ENCODE assay signal across 28 mouse cellular contexts in genomic region chr11:61937761-61938160, GRCm38 (mm10).
"Had no signal": no experiment of that assay in that cellular context is flagged by ENCODE, and none has a peak within 500 bp of the region (broad histone marks: within the 10 kb centered on the region; RNA-seq: fewer than 3 reads in every experiment).

No protein-coding gene starts in this region.

- H3K27me3 ChIP-seq: embryonic facial prominence, embryonic 12.5 days; embryonic facial prominence, embryonic 13.5 days; embryonic facial prominence, embryonic 15.5 days; forebrain, embryonic 12.5 days; forebrain, embryonic 13.5 days; forebrain, embryonic 15.5 days had no signal

- H3K4me2 ChIP-seq: embryonic facial prominence, embryonic 12.5 days; embryonic facial prominence, embryonic 13.5 days; embryonic facial prominence, embryonic 15.5 days; forebrain, embryonic 12.5 days; forebrain, embryonic 13.5 days; forebrain, embryonic 15.5 days had no signal

- H3K27ac ChIP-seq: embryonic facial prominence, embryonic 10.5 days; embryonic facial prominence, embryonic 12.5 days; embryonic facial prominence, embryonic 13.5 days; embryonic facial prominence, embryonic 15.5 days; forebrain, embryonic 10.5 days; forebrain, embryonic 12.5 days; forebrain, embryonic 13.5 days; forebrain, embryonic 15.5 days; gastrocnemius, adult 2 months; heart, adult 2 months had no signal

- ATAC-seq: forebrain, embryonic 13.5 days; forebrain, embryonic 14.5 days; forebrain, embryonic 15.5 days; forebrain, embryonic 16.5 days; forebrain, postnatal 0 days had no signal

- H3K4me1 ChIP-seq: embryonic facial prominence, embryonic 10.5 days; embryonic facial prominence, embryonic 12.5 days; embryonic facial prominence, embryonic 13.5 days; embryonic facial prominence, embryonic 15.5 days; forebrain, embryonic 10.5 days; forebrain, embryonic 12.5 days; forebrain, embryonic 13.5 days; forebrain, embryonic 15.5 days had no signal

- H3K9me3 ChIP-seq: embryonic facial prominence, embryonic 10.5 days; embryonic facial prominence, embryonic 12.5 days; embryonic facial prominence, embryonic 13.5 days; embryonic facial prominence, embryonic 15.5 days; forebrain, embryonic 10.5 days; forebrain, embryonic 12.5 days; forebrain, embryonic 13.5 days; forebrain, embryonic 15.5 days had no signal

- H3K4me3 ChIP-seq: embryonic facial prominence, embryonic 10.5 days; embryonic facial prominence, embryonic 12.5 days; embryonic facial prominence, embryonic 13.5 days; embryonic facial prominence, embryonic 15.5 days; erythroblast, embryonic 14.5 days; forebrain, embryonic 10.5 days; forebrain, embryonic 12.5 days; forebrain, embryonic 13.5 days; forebrain, embryonic 15.5 days; gastrocnemius, adult 2 months; heart, adult 2 months had no signal

- H3K36me3 ChIP-seq: embryonic facial prominence, embryonic 10.5 days; embryonic facial prominence, embryonic 12.5 days; embryonic facial prominence, embryonic 13.5 days; embryonic facial prominence, embryonic 15.5 days; forebrain, embryonic 10.5 days; forebrain, embryonic 12.5 days; forebrain, embryonic 15.5 days had no signal

- DNase-seq: cerebellum, adult 8-10 months; cerebellum, adult 9-10 months; cerebellum, adult 9-11 months; cerebellum, postnatal 10 days; cerebellum, postnatal 14 days; cerebellum, postnatal 25 days; cerebellum, postnatal 36 days; embryo, embryonic 11 days; forebrain, postnatal 0 days; gastrocnemius, adult 2 months; gastrocnemius, postnatal 10 days; gastrocnemius, postnatal 14 days; gastrocnemius, postnatal 25 days; gastrocnemius, postnatal 36 days; heart, adult 11 months; heart, adult 18-20 months; heart, adult 2 months had no signal

- H3K9ac ChIP-seq: embryonic facial prominence, embryonic 12.5 days; embryonic facial prominence, embryonic 13.5 days; embryonic facial prominence, embryonic 15.5 days; forebrain, embryonic 12.5 days; forebrain, embryonic 13.5 days; forebrain, embryonic 15.5 days; forebrain, postnatal 0 days had no signal
